Mouse (Mus musculus) heart, embryonic 14.5 days (tissue): ENCODE measurements around the gene Fbxw4. TPM values are rescaled to one million over a fixed set of nuclear protein-coding genes. Genes with fewer than 3 reads are reported as not detected.
"Not testable (repeated sequence)": the region's sequence is repeated elsewhere in the genome, so short reads cannot be mapped to it uniquely, and the experiment has no call there.

Experiments used
- ATAC-seq: fragments of 200-750 bp; cut with Nextera tagmentation; 2 replicates; pipeline ENCODE4 v1.8.0; 2017; ENCODE audit warnings: low read depth, moderate TSS enrichment; ENCODE audit not compliant: insufficient number of reproducible peaks, insufficient read depth, low FRiP score
- H3K27ac ChIP-seq, 2 experiments: fragments of 200-500 bp in 1 of 2; fragments of 300-500 bp in 1 of 2; sonication (generic) in 1 of 2; replicated peaks in 1 of 2; 2 replicates each; pipeline ENCODE4 v1.5.1; 2012 to 2014; ENCODE audit warnings: low read depth in 2 of 2, low read length in 2 of 2, control low read depth in 1 of 2, mild to moderate bottlenecking in 1 of 2, mixed read lengths in 1 of 2; ENCODE audit not compliant: control insufficient read depth in 1 of 2, insufficient read depth in 1 of 2
- H3K27me3 ChIP-seq: fragments of 300-500 bp; sonication (generic); 2 replicates; pipeline ENCODE4 v1.6.1; 2014; ENCODE audit warnings: mild to moderate bottlenecking, low read length, control low read depth; ENCODE audit not compliant: control insufficient read depth, insufficient read depth
- H3K36me3 ChIP-seq: fragments of 300-500 bp; sonication (generic); 2 replicates; pipeline ENCODE4 v1.6.1; 2014; ENCODE audit warnings: mild to moderate bottlenecking, control low read depth, low read length, mixed read lengths; ENCODE audit not compliant: control insufficient read depth, insufficient read depth
- H3K4me1 ChIP-seq, 2 experiments: fragments of 200-500 bp in 1 of 2; fragments of 300-500 bp in 1 of 2; sonication (generic) in 1 of 2; 2 replicates each; pipeline ENCODE4 v1.6.1; 2012 to 2014; ENCODE audit warnings: low read length in 2 of 2, control low read depth in 1 of 2, mixed read lengths in 1 of 2; ENCODE audit not compliant: control insufficient read depth in 2 of 2, insufficient read depth in 2 of 2
- H3K4me2 ChIP-seq: fragments of 300-500 bp; sonication (generic); 2 replicates; pipeline ENCODE4 v1.6.1; 2014; ENCODE audit warnings: mild to moderate bottlenecking, low read length
- H3K4me3 ChIP-seq, 2 experiments: fragments of 200-500 bp in 1 of 2; fragments of 300-500 bp in 1 of 2; sonication (generic) in 1 of 2; 2 replicates each; pipeline ENCODE4 v1.5.1; 2012 to 2014; ENCODE audit warnings: low read length in 2 of 2, mild to moderate bottlenecking in 2 of 2, control low read depth in 1 of 2, low read depth in 1 of 2, moderate library complexity in 1 of 2; ENCODE audit not compliant: control insufficient read depth in 1 of 2, insufficient read depth in 1 of 2
- H3K9ac ChIP-seq: fragments of 300-500 bp; sonication (generic); 2 replicates; pipeline ENCODE4 v1.6.1; 2014; ENCODE audit warnings: mild to moderate bottlenecking, low read length
- H3K9me3 ChIP-seq: fragments of 300-500 bp; sonication (generic); 2 replicates; pipeline ENCODE4 v1.6.1; 2016; ENCODE audit warnings: low read length, control low read depth; ENCODE audit not compliant: control insufficient read depth
- WGBS: fragments of 180-500 bp; shearing (Covaris S2); extraction: QIAGEN DNeasy Blood & Tissue Kit; methylation state at CpG from one replicate; pipeline ENCODE4 v1.1.7; 2014; 5-methylcytosine and 5-hydroxymethylcytosine counted together
- polyA plus RNA-seq: library from polyadenylated mRNA; unstranded; fragments of >200 nt; fragmentation: Nextera tagmentation; extraction: Ambion mirVana; gene quantifications from 2 replicates; pipeline ENCODE4 v1.2.1, GENCODE M21; 2014

Fbxw4 gene
- polyA plus RNA-seq, 1 experiment from 2014 or later: 4.1 TPM

- ATAC-seq: no peak
- no peak overlapping the region for H3K27ac ChIP-seq
- H3K9ac ChIP-seq: no peak overlapping the region
- H3K4me2 ChIP-seq: no peak overlapping the region
- H3K27me3 ChIP-seq: peaks cover 15% of the 10 kb centered on the region
- H3K36me3 ChIP-seq: peaks cover 22% of the 10 kb centered on the region
- 84% methylated on average over 23 of the region's 23 CpGs for WGBS
- peaks cover 0 to 3% of the 10 kb centered on the region in 2 experiments; a peak in 2 of 4 replicates for H3K4me1 ChIP-seq
- no peak overlapping the region for H3K4me3 ChIP-seq
- no peaks in the 10 kb centered on the region for H3K9me3 ChIP-seq
Measured at GRCm38 (mm10) chr19:45549128-45549915, 110.8 kb downstream of the Fbxw4 start.

GRCm38 (mm10) chr19:45548196-45548595, 111.9 kb downstream of the Fbxw4 start:
- Histone ChIP-seq H3K36me3 (peaks cover 11% of the 10 kb centered on the region), H3K27me3 (peaks cover 21% of the 10 kb centered on the region)
- not testable (repeated sequence) for H3K27ac ChIP-seq, ATAC-seq, H3K4me3 ChIP-seq, H3K9me3 ChIP-seq, H3K4me2 ChIP-seq, H3K9ac ChIP-seq, H3K4me1 ChIP-seq

- ATAC-seq: peak; percentile 66
- peak overlapping the region; percentile 62 for H3K9ac ChIP-seq
- no peak overlapping the region for H3K27ac ChIP-seq
- H3K4me3 ChIP-seq: peak overlapping the region; percentile 40 to 44
- WGBS: 1% methylated on average over 30 of the region's 30 CpGs
- H3K4me1 ChIP-seq: peaks cover 3 to 5% of the 10 kb centered on the region in 2 experiments; a peak in 2 of 4 replicates
- no peaks in the 10 kb centered on the region for H3K36me3 ChIP-seq
- H3K9me3 ChIP-seq: no peaks in the 10 kb centered on the region
- H3K4me2 ChIP-seq: peak overlapping the region; percentile 96
- H3K27me3 ChIP-seq: peaks cover 49% of the 10 kb centered on the region
Measured at GRCm38 (mm10) chr19:45544925-45545321, 115.2 kb downstream of the Fbxw4 start.

GRCm38 (mm10) chr19:45544152-45544924, 115.8 kb downstream of the Fbxw4 start:
- ATAC-seq: no peak
- Histone ChIP-seq H3K4me1 (peaks cover 3 to 5% of the 10 kb centered on the region in 2 experiments; a peak in 2 of 4 replicates), H3K4me3 (peak overlapping the region; percentile 40 to 44), H3K9ac (peak overlapping the region; percentile 62), H3K9me3 (no peaks in the 10 kb centered on the region), H3K27ac (no peak overlapping the region), H3K4me2 (peak overlapping the region; percentile 96), H3K27me3 (peaks cover 52% of the 10 kb centered on the region), H3K36me3 (no peaks in the 10 kb centered on the region)
- WGBS: 2% methylated on average over 21 of the region's 26 CpGs

- no peak for ATAC-seq
- H3K27me3 ChIP-seq: peaks cover 57% of the 10 kb centered on the region
- H3K4me3 ChIP-seq: peak overlapping the region; percentile 39 to 42
- peak overlapping the region; percentile 60 for H3K9ac ChIP-seq
- H3K9me3 ChIP-seq: no peaks in the 10 kb centered on the region
- 19% methylated on average over 3 of the region's 3 CpGs for WGBS
- H3K4me1 ChIP-seq: peaks cover 3 to 5% of the 10 kb centered on the region in 2 experiments; a peak in 2 of 4 replicates
- H3K4me2 ChIP-seq: peak overlapping the region; percentile 80
- no peaks in the 10 kb centered on the region for H3K36me3 ChIP-seq
- H3K27ac ChIP-seq: no peak overlapping the region
Measured at GRCm38 (mm10) chr19:45542061-45542460, 118.1 kb downstream of the Fbxw4 start.

- no peak overlapping the region for H3K27ac ChIP-seq
Measured at GRCm38 (mm10) chr19:45541409-45542041, 118.6 kb downstream of the Fbxw4 start.

GRCm38 (mm10) chr19:45540657-45541408, 119.3 kb downstream of the Fbxw4 start:
- Histone ChIP-seq H3K4me1 (peaks cover 3 to 5% of the 10 kb centered on the region in 2 experiments; a peak in 2 of 4 replicates), H3K9me3 (no peaks in the 10 kb centered on the region), H3K9ac (no peak overlapping the region), H3K27ac (no peak overlapping the region), H3K27me3 (peaks cover 49% of the 10 kb centered on the region), H3K36me3 (no peaks in the 10 kb centered on the region), H3K4me2 (peak overlapping the region; percentile 80), H3K4me3 (peak overlapping the region; percentile 18 to 42)
- no peak for ATAC-seq
- WGBS: 37% methylated on average over 8 of the region's 8 CpGs

More at GRCm38 (mm10) chr19:45541409-45542041, 118.6 kb downstream of the Fbxw4 start:
- H3K4me2 ChIP-seq: peak overlapping the region; percentile 80
- under 1% methylated on average over 40 of the region's 58 CpGs for WGBS
- H3K4me1 ChIP-seq: peaks cover 3 to 5% of the 10 kb centered on the region in 2 experiments; a peak in 2 of 4 replicates
- peak overlapping the region; percentile 39 to 42 for H3K4me3 ChIP-seq
- peaks cover 56% of the 10 kb centered on the region for H3K27me3 ChIP-seq
- H3K9me3 ChIP-seq: no peaks in the 10 kb centered on the region
- H3K36me3 ChIP-seq: no peaks in the 10 kb centered on the region
- ATAC-seq: no peak
- peak overlapping the region; percentile 60 for H3K9ac ChIP-seq
